Mouse (Mus musculus) adrenal gland, postnatal 36 days (tissue): Measurements from ENCODE around the gene Insig2. TPM values are rescaled to one million over a fixed set of nuclear protein-coding genes. Genes with fewer than 3 reads are reported as not detected.

ENCODE experiments used
- DNase-seq, 2 experiments: peaks; one replicate each; pipeline ENCODE4 v3.0.0; 2021; ENCODE audit warnings: mixed read lengths in 1 of 2
- total RNA-seq, 2 experiments: library from RNA; stranded (reverse); gene quantifications; 2 replicates each; pipeline ENCODE4 v1.2.3; 2021

Gene Insig2
- total RNA-seq, 2 experiments from 2014 or later = 47.3 to 47.5 TPM

GRCm38 (mm10) chr1:121326591-121327343, 5.6 kb downstream of the Insig2 start:
- DNase-seq = no peak

GRCm38 (mm10) chr1:121323501-121323900, 8.9 kb downstream of the Insig2 start:
- no peak for DNase-seq

- no peak for DNase-seq
These were observed 17.5 kb downstream of the Insig2 start for GRCm38 (mm10) chr1:121314766-121315428.

GRCm38 (mm10) chr1:121313181-121313580, 19.2 kb downstream of the Insig2 start:
- DNase-seq = no peak

- DNase-seq = no peak
These were observed 20.1 kb downstream of the Insig2 start for GRCm38 (mm10) chr1:121312326-121312725.

- DNase-seq = no peak
These were observed 35.6 kb downstream of the Insig2 start for GRCm38 (mm10) chr1:121296717-121297255.

GRCm38 (mm10) chr1:121293571-121293970, 38.8 kb downstream of the Insig2 start:
- DNase-seq = no peak

- no peak for DNase-seq
These were observed 41.5 kb downstream of the Insig2 start for GRCm38 (mm10) chr1:121290841-121291240.

- no peak for DNase-seq
These were observed 42.0 kb downstream of the Insig2 start for GRCm38 (mm10) chr1:121290340-121290739.

- DNase-seq = peak; percentile 23 to 37
These were observed 48.2 kb downstream of the Insig2 start for GRCm38 (mm10) chr1:121284197-121284596.

- DNase-seq = peak; percentile 77 to 79
These were observed 51.9 kb downstream of the Insig2 start for GRCm38 (mm10) chr1:121280501-121280900.

GRCm38 (mm10) chr1:121278370-121278769, 54.0 kb downstream of the Insig2 start:
- DNase-seq = no peak

- no peak for DNase-seq
These were observed 54.9 kb downstream of the Insig2 start for GRCm38 (mm10) chr1:121277466-121277865.

- no peak for DNase-seq
These were observed 56.4 kb downstream of the Insig2 start for GRCm38 (mm10) chr1:121275961-121276506.

GRCm38 (mm10) chr1:121260171-121260741, 72.1 kb downstream of the Insig2 start:
- DNase-seq = no peak

Other genes with a start within 250 kb of the Insig2 start
- gene Ccdc93, start 98.5 kb upstream of the Insig2 start, total RNA-seq = 10 to 100 TPM; 20.9 to 27.6 TPM
- gene Htr5b, start 195.9 kb upstream of the Insig2 start, total RNA-seq = not detected
- gene Ddx18, start 235.4 kb upstream of the Insig2 start, total RNA-seq = 10 to 100 TPM; 43.8 to 50.7 TPM